Mouse (Mus musculus): ENCODE measurements around the gene Jarid2.

DNA sequence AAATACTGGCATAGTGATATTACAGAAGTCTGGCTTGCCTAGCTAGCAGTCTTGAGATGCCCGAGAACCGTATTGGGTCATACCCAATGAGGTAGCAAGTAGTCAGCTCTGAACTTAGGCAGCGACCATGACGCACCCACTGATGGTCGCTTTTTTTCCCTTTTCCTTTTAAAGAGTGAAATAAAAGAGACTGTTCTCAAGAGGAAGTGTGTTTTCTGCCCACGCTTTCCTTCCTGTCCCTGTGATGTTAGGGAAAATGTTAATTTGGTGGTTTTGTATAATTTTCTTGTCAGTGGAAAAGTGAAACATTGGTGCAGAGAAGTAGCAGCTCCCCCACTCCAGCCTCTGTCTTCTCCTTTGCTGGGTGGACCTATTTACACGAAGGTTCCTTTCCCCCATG is 70.8 kb downstream of the Jarid2 start:
- TF ChIP-seq POLR2A (IDR thresholded peaks at IDR 0.05; ENCODE audit: borderline replicate concordance, insufficient read depth, low read length) (no peak), CTCF (IDR thresholded peaks at IDR 0.05; ENCODE audit: borderline replicate concordance, insufficient read depth, low read depth, low read length) (no peak)

All from cerebellum, adult 2 months (tissue).